Mouse (Mus musculus) cerebellum, adult 2 months (tissue): ENCODE measurements around the gene Tjp2. TPM values are rescaled to one million over a fixed set of nuclear protein-coding genes. Genes with fewer than 3 reads are reported as not detected.
A peak's percentile ranks its signal among the peaks of the same experiment; 100 is the strongest.

ENCODE experiments used
- DNase-seq, 2 experiments: peaks; one replicate each; pipeline ENCODE4 v3.0.0; 2021
- H3K27ac ChIP-seq: fragments of 200-500 bp; 2 replicates; pipeline ENCODE4 v1.5.1; 2012; ENCODE audit warnings: low read length, control low read depth, inconsistent platforms; ENCODE audit not compliant: insufficient read depth
- H3K27me3 ChIP-seq: fragments of 200-500 bp; 2 replicates; pipeline ENCODE4 v1.6.1; 2012; ENCODE audit warnings: inconsistent platforms, mild to moderate bottlenecking, low read length, moderate library complexity; ENCODE audit not compliant: control insufficient read depth, insufficient read depth
- H3K4me1 ChIP-seq: fragments of 200-500 bp; 2 replicates; pipeline ENCODE4 v1.6.1; 2011; ENCODE audit warnings: low read length; ENCODE audit not compliant: control insufficient read depth, insufficient read depth
- H3K4me3 ChIP-seq: fragments of 200-500 bp; replicated peaks from 2 replicates; pipeline ENCODE3; 2011; ENCODE audit warnings: mild to moderate bottlenecking, low read depth, low read length, control low read depth; ENCODE audit not compliant: insufficient read depth
- CTCF ChIP-seq: fragments of 200-500 bp; IDR thresholded peaks from 2 replicates; pipeline ENCODE4 v1.5.1; 2011; ENCODE audit warnings: low read depth, mild to moderate bottlenecking, control low read depth, low read length, moderate library complexity, borderline replicate concordance; ENCODE audit not compliant: insufficient read depth
- POLR2A ChIP-seq: fragments of 200-500 bp; IDR thresholded peaks from 2 replicates; pipeline ENCODE4 v1.6.1; 2011; ENCODE audit warnings: low read length, control low read depth, borderline replicate concordance; ENCODE audit not compliant: insufficient read depth
- WGBS: fragments of 180-500 bp; shearing (Covaris S2); methylation state at CpG from one replicate; pipeline ENCODE4 v1.1.7; 2018; 5-methylcytosine and 5-hydroxymethylcytosine counted together
- polyA plus RNA-seq: library from polyadenylated mRNA; depleted of rRNA; stranded (reverse); fragments of >200 nt; gene quantifications from 2 replicates; pipeline ENCODE4 v1.2.3, GENCODE M21; 2012; rRNA removed

The Tjp2 gene
- polyA plus RNA-seq, 1 experiment = 26.5 TPM

DNA sequence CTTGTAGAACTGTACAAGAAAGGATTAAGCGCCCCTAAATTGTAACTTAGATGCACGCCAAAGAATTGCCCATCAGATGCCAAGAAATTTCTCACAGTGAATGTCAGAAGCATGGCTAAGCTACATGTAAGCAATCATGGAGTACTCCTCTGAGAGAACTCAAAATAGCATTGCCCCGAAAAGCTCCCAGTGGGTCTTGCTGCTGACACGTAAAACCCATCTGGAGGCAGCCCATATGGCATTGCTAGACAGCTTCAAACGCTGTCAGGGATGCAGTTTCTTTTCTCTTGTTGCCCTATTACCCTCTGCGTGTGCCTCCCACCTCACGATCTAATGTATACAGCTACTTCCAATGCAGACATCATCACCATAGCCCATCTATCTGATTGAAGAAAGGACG, 166.0 kb downstream of the Tjp2 start:
- no peak overlapping the region for H3K27ac ChIP-seq
- H3K4me1 ChIP-seq = peaks cover 12% of the 10 kb centered on the region
- WGBS = 33% methylated on average over 8 of the region's 8 CpGs
- no peak for DNase-seq
- TF ChIP-seq CTCF (no peak), POLR2A (no peak)
- H3K4me3 ChIP-seq = no peak overlapping the region
- H3K27me3 ChIP-seq = no peaks in the 10 kb centered on the region

DNA sequence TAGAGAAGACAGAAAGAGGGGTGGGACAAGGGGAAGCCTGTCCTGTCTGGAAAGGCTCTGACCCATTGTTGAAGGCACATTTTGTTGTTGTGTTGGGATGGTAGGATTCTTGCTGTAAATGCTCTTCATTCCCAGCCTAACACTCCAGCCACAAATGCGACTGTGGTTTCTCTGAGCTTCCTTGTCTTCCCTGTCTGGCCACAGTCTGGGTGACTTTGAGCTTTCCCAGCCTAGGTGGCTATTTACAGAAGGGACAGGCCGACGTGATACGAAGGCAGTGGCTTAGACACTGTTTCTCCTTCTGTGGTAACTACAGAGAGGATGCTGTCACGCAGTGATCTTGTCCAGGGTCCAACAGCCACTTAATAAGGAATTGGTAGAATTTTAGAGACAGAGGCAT, 166.8 kb downstream of the Tjp2 start:
- Histone ChIP-seq H3K4me1 (peaks cover 12% of the 10 kb centered on the region), H3K4me3 (no peak overlapping the region), H3K27ac (no peak overlapping the region), H3K27me3 (no peaks in the 10 kb centered on the region)
- 26% methylated on average over 5 of the region's 5 CpGs for WGBS
- no peak for TF ChIP-seq CTCF
- TF ChIP-seq POLR2A = no peak
- DNase-seq = no peak

DNA sequence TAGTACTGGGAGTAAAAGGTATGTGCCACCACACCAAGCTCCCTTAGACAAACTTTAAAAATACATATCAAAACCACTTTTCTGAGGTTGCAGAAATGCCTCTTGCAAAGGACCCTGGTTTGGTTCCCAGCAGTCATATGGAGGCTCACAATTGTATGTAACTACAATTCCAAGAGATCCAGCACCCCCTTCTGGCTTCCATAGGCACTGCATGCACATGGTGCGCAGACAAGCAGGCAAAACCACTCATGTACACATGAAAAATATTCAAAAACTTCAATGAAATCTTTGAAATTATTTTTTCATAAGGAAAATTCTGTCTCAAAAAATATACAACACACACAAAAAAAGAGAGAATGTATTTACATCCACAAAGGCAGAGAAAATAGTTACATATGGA, 167.9 kb downstream of the Tjp2 start:
- no peak for DNase-seq
- peaks cover 12% of the 10 kb centered on the region for H3K4me1 ChIP-seq
- no peak overlapping the region for H3K4me3 ChIP-seq
- TF ChIP-seq CTCF (no peak), POLR2A (no peak)
- no peak overlapping the region for H3K27ac ChIP-seq
- WGBS = 98% methylated on average over 1 of the region's 1 CpGs
- no peaks in the 10 kb centered on the region for H3K27me3 ChIP-seq

DNA sequence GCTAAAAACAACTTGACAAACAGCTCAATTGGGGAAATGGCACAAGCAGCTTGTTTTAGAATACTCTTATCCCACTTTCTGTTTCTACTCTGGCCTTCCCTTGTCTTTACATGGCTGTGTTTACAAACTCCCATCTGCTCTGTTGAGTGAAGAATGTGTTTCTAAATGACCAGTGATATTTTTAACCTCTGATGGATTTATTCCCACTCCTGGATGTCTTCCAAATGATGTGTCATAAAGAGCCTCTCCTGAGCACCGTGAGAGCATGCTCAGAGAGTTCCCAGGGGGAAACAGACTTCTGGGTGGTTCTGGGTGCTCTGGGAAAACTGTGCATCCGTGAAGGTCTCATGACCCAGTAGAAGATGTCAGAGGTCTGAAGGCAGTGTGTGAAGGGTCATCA, 169.9 kb downstream of the Tjp2 start:
- WGBS = 21% methylated on average over 2 of the region's 2 CpGs

DNA sequence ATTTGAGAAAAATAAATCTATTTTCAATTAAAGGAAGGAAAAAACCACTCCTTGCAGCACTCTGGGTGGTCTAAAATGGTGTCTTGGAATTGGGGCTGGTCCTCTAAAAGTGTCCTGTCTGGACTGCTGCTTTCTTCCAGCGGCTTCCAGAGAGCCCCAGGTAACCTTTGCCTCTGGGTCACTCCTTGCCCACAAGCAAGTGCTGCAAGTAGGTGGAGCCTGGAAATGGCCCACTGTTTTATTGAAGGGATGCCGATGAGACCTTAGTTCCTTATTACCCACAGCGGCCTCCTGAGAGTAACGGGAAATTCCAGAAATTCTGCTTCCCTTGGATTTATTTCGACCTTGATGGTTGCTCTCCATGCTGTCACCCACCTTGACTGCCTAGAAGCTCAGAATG, 170.6 kb downstream of the Tjp2 start:
- Histone ChIP-seq H3K27ac (no peak overlapping the region), H3K27me3 (no peaks in the 10 kb centered on the region), H3K4me1 (peaks cover 12% of the 10 kb centered on the region), H3K4me3 (no peak overlapping the region)
- no peak for TF ChIP-seq POLR2A
- no peak for TF ChIP-seq CTCF
- 91% methylated on average over 5 of the region's 5 CpGs for WGBS
- DNase-seq = no peak

More for the DNA sequence above, 169.9 kb downstream of the Tjp2 start:
- peak; percentile 9 to 65 for DNase-seq
- Histone ChIP-seq H3K27me3 (no peaks in the 10 kb centered on the region), H3K27ac (no peak overlapping the region), H3K4me1 (peaks cover 12% of the 10 kb centered on the region), H3K4me3 (no peak overlapping the region)
- no peak for TF ChIP-seq CTCF
- TF ChIP-seq POLR2A = no peak

DNA sequence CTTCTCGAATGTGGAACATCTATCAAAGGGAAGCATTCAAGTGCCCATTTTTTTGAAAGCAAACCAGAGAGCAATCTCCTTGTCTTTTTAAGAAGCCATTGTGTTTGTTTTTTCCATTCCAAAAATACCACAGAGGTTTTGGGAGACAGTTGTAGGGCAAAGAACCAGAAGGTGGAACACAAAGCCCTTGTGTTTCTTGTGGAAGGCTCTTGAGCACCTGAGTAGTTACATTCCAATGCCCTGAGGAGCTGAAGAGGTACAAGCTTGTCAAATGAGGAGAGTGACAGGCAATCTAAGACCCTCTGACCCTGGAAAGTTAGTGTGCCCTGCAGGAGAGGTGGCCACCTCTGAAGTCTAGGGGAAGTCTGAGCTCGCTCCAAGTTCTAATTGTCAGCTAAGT, 174.3 kb downstream of the Tjp2 start:
- no peak for DNase-seq
- TF ChIP-seq CTCF (no peak), POLR2A (no peak)
- Histone ChIP-seq H3K4me3 (no peak overlapping the region), H3K27me3 (no peaks in the 10 kb centered on the region), H3K4me1 (peaks cover 3% of the 10 kb centered on the region; the same call in 1 of the 2 replicates), H3K27ac (no peak overlapping the region)
- 81% methylated on average over 2 of the region's 2 CpGs for WGBS

DNA sequence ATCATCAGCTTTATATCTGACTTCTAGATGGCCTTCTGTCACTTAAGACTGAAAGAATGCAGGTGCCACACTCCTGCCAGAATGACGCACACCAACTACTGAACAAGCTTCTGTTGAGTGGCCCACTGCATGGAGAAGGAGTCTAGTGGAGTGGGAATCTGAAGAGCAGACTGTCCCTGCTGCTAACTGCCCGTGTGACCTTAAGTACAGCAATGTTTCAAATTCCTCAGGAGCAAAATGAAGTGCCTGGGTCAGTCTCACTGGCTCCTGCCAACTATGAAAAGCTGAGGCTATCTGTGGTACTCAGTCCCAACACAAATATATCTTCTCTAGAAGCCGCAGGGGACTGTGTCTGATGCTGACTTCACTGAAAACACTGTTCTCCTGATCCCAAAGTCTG, 175.5 kb downstream of the Tjp2 start:
- WGBS = 86% methylated on average over 3 of the region's 3 CpGs
- H3K27me3 ChIP-seq = no peaks in the 10 kb centered on the region
- TF ChIP-seq CTCF (no peak), POLR2A (no peak)
- no peak for DNase-seq
- H3K27ac ChIP-seq = no peak overlapping the region
- no peak overlapping the region for H3K4me3 ChIP-seq
- H3K4me1 ChIP-seq = no peaks in the 10 kb centered on the region

DNA sequence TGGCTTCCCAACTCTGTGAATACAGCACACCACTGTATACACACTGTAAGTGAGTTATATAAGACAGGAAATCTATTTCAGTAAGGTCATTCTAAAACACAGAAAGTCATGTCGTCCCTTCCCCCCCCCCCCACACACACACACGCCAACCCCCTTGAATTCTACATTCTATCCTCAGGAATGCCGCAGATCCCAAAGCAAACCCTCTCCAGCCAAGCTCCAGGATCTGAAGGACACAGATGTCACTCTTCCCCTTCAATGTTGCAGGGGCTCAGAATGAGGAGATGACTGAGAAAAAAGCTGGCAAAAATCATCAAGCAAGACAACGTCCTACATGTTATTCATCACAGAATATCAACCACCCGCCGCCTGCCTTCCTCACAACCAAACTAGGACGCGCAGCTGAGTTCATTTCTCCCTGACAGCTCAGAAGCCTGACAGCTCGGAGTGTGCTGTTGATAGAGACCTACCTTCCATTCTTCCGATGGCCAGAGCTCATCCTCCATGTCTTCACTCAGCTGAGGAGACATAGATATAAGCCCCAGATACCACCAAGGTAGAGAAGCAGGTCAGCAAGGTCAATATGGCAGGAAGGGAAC, 178.3 kb downstream of the Tjp2 start:
- no peak for DNase-seq
- no peak overlapping the region for H3K27ac ChIP-seq
- H3K27me3 ChIP-seq = no peaks in the 10 kb centered on the region
- TF ChIP-seq POLR2A = no peak
- TF ChIP-seq CTCF = no peak
- 88% methylated on average over 10 of the region's 10 CpGs for WGBS
- H3K4me3 ChIP-seq = no peak overlapping the region
- H3K4me1 ChIP-seq = no peaks in the 10 kb centered on the region

Other genes starting within 250 kb of the Tjp2 start
- gene Fam189a2, start 194.0 kb downstream of the Tjp2 start, polyA plus RNA-seq = 18.8 and 19.2 TPM in 2 replicates
- gene Fxn, start 55.6 kb upstream of the Tjp2 start, polyA plus RNA-seq = 13.2 and 14.5 TPM in 2 replicates